Mouse (Mus musculus) ES-E14 (cell line): ENCODE data around the gene Foxp1. TPM values are rescaled to one million over a fixed set of nuclear protein-coding genes. Genes with fewer than 3 reads are reported as not detected.

Experiments
- DNase-seq: peaks from one replicate; pipeline ENCODE4 v3.0.0-alpha.2; 2013; ENCODE audit warnings: low read depth, low spot score
- H3K27ac ChIP-seq: 2 replicates; pipeline ENCODE4 v1.5.1; 2012; ENCODE audit warnings: low read depth, mild to moderate bottlenecking, low read length, moderate library complexity, mixed read lengths; ENCODE audit not compliant: poor library complexity, insufficient read depth, severe bottlenecking
- H3K36me3 ChIP-seq: 2 replicates; pipeline ENCODE4 v1.6.1; 2012; ENCODE audit warnings: mild to moderate bottlenecking, low read length, moderate library complexity, mixed read lengths; ENCODE audit not compliant: control insufficient read depth, poor library complexity, insufficient read depth, severe bottlenecking
- H3K4me1 ChIP-seq, 2 experiments: fragments of 150-350 bp in 1 of 2; sonication (generic) in 1 of 2; 2 replicates each; pipeline ENCODE4 v1.6.1; 2012; ENCODE audit warnings: low read length in 2 of 2, mild to moderate bottlenecking in 1 of 2, mixed read lengths in 1 of 2; ENCODE audit not compliant: control insufficient read depth in 2 of 2, insufficient read depth in 2 of 2, poor library complexity in 1 of 2
- H3K4me3 ChIP-seq, 2 experiments: fragments of 150-350 bp in 1 of 2; sonication (generic) in 1 of 2; 2 replicates each; pipeline ENCODE4 v1.5.1; 2012; ENCODE audit warnings: low read length in 2 of 2, low read depth in 1 of 2, mild to moderate bottlenecking in 1 of 2, mixed read lengths in 1 of 2; ENCODE audit not compliant: insufficient read depth in 1 of 2, poor library complexity in 1 of 2, severe bottlenecking in 1 of 2
- H3K9ac ChIP-seq: 2 replicates; pipeline ENCODE4 v1.6.1; 2012; ENCODE audit warnings: low read depth, mild to moderate bottlenecking, low read length, mixed read lengths; ENCODE audit not compliant: poor library complexity, insufficient read depth, severe bottlenecking
- H3K9me3 ChIP-seq: fragments of 150-350 bp; sonication (generic); 2 replicates; pipeline ENCODE4 v1.6.1; 2012; ENCODE audit warnings: low read depth, mild to moderate bottlenecking, low read length; ENCODE audit not compliant: control insufficient read depth, insufficient read depth
- CHD2 ChIP-seq: IDR thresholded peaks from 2 replicates; pipeline ENCODE4 v1.6.1; 2014; ENCODE audit warnings: mild to moderate bottlenecking, low read depth, low read length, inconsistent platforms
- HCFC1 ChIP-seq: IDR thresholded peaks from 2 replicates; pipeline ENCODE4 v1.6.1; 2012; ENCODE audit warnings: low read length, inconsistent platforms, borderline replicate concordance; ENCODE audit not compliant: insufficient read depth
- MAFK ChIP-seq: IDR thresholded peaks from 2 replicates; pipeline ENCODE4 v1.6.1; 2014; ENCODE audit warnings: mild to moderate bottlenecking, low read depth, low read length, inconsistent platforms; ENCODE audit not compliant: insufficient read depth
- ZC3H11A ChIP-seq: IDR thresholded peaks from 2 replicates; pipeline ENCODE4 v1.6.1; 2012; ENCODE audit warnings: low read depth, mild to moderate bottlenecking, inconsistent platforms, low read length, borderline replicate concordance
- ZNF384 ChIP-seq: IDR thresholded peaks from 2 replicates; pipeline ENCODE4 v1.6.1; 2012; ENCODE audit warnings: low read depth, low read length, inconsistent platforms
- in situ Hi-C, 2 experiments: fragments of 600-800 bp; cut with MboI; formaldehyde crosslinking; loops; one replicate each; pipeline ENCODE4 v1.15.1; 2025; ENCODE audit warnings: low sequenced_read_pairs in 2 of 2, inconsistent platforms in 1 of 2; ENCODE audit not compliant: unreplicated experiment in 2 of 2
- total RNA-seq: library from RNA; depleted of rRNA; stranded (reverse); fragments of 300-350 nt; gene quantifications from 2 replicates; pipeline ENCODE4 v1.2.3, GENCODE M21; 2012

Foxp1 gene
- total RNA-seq, 1 experiment = 70.0 TPM

DNA sequence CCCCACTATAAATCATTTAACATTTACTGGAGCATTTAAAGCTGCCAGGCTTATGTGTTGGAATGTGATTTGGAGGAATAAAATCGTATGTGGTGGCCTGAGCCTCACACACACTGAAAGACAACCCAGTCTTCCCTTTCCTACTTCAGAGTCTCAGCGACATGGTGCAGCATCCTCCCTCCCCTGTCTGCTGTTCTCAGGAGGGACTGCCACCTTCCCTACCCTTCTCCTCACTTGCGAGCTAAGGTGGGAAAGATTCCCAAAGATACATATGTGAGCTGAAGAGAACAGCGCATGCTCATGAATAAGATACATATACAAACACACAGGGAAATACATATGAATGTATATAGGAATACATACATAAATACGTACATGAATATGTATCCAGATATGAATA lies 189.4 kb downstream of the Foxp1 start:
- H3K27ac ChIP-seq = no peak overlapping the region

DNA sequence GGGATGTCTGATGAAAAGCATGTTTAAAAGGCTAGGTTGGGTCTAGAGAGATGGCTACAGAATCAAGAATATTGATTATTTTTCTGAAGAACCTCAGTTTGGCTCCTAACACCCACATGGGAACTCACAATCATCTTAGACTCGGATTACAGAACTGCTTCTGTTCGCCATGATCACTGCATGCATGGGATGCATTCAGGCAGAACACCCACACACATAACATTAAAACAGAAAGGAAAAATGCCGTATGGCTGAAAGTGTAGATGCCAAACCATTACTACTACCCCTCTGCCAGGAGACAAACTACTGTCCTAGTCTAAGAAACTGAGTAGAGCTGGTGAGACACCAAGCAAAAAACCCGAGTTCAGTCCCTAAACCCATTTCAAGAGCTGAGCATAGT lies 192.4 kb downstream of the Foxp1 start:
- in situ Hi-C loops = no loop called here
- DNase-seq = no peak
- Histone ChIP-seq H3K4me1 (no peaks in the 10 kb centered on the region), H3K9me3 (no peaks in the 10 kb centered on the region), H3K27ac (no peak overlapping the region), H3K9ac (no peak overlapping the region), H3K36me3 (no peaks in the 10 kb centered on the region), H3K4me3 (no peak overlapping the region)
- no peak for TF ChIP-seq ZC3H11A
- no peak for TF ChIP-seq CHD2
- no peak for TF ChIP-seq MAFK
- no peak for TF ChIP-seq HCFC1
- no peak for TF ChIP-seq ZNF384

More for the DNA sequence above, 189.4 kb downstream of the Foxp1 start:
- Histone ChIP-seq H3K36me3 (no peaks in the 10 kb centered on the region), H3K4me1 (no peaks in the 10 kb centered on the region), H3K9me3 (no peaks in the 10 kb centered on the region), H3K4me3 (no peak overlapping the region), H3K9ac (no peak overlapping the region)
- TF ChIP-seq ZC3H11A = no peak
- TF ChIP-seq CHD2 = no peak
- no peak for TF ChIP-seq HCFC1
- TF ChIP-seq MAFK = no peak
- no peak for TF ChIP-seq ZNF384
- in situ Hi-C loops = no loop called here
- DNase-seq = no peak

DNA sequence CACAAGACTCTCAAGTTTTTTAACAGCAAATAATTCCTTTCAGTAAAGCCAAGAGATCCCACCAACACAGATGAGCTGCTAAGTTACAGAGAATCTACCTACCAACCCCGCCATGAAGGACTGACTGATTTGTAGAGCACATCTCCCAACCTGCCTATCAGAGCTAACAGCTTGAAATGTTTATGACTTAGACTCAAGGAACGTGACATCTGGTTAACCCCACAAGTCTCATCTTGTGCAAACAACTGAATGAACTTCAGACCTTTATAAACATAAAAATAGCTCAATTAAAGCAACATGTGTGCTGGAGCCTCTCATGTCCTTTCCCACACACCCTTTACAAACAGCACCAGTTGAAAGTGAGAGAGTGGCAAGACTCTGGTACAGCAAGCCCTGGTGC lies 193.9 kb downstream of the Foxp1 start:
- in situ Hi-C loops = no loop called here
- H3K36me3 ChIP-seq = no peaks in the 10 kb centered on the region
- no peak for DNase-seq
- no peaks in the 10 kb centered on the region for H3K9me3 ChIP-seq
- H3K27ac ChIP-seq = no peak overlapping the region
- H3K9ac ChIP-seq = no peak overlapping the region
- H3K4me1 ChIP-seq = no peaks in the 10 kb centered on the region
- TF ChIP-seq CHD2 (no peak), ZNF384 (no peak), ZC3H11A (no peak), MAFK (no peak), HCFC1 (no peak)
- no peak overlapping the region for H3K4me3 ChIP-seq

DNA sequence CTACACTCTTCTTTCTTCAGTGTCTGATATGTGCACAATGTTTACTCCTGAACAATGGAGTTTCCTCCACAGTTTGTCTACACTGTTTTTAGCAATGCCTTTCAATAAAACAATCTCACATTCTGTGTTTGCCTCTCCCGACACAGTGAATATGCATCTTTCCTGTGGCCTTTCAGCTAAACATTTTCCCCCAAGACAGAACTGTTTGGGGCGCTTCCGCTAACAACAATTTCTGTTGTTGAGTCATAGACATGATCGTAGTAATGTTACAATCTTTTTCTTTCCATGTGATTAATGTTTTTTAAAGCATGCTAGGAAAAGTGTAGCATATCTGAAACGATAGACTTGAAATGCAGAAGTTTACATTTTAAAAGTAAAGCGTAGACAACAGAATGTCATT lies 194.4 kb downstream of the Foxp1 start:
- no peaks in the 10 kb centered on the region for H3K36me3 ChIP-seq
- H3K4me1 ChIP-seq = no peaks in the 10 kb centered on the region
- DNase-seq = no peak
- no peak overlapping the region for H3K4me3 ChIP-seq
- H3K27ac ChIP-seq = no peak overlapping the region
- H3K9me3 ChIP-seq = no peaks in the 10 kb centered on the region
- in situ Hi-C loops = no loop called here
- no peak for TF ChIP-seq ZNF384
- no peak for TF ChIP-seq CHD2
- TF ChIP-seq MAFK = no peak
- TF ChIP-seq HCFC1 = no peak
- no peak for TF ChIP-seq ZC3H11A
- H3K9ac ChIP-seq = no peak overlapping the region

DNA sequence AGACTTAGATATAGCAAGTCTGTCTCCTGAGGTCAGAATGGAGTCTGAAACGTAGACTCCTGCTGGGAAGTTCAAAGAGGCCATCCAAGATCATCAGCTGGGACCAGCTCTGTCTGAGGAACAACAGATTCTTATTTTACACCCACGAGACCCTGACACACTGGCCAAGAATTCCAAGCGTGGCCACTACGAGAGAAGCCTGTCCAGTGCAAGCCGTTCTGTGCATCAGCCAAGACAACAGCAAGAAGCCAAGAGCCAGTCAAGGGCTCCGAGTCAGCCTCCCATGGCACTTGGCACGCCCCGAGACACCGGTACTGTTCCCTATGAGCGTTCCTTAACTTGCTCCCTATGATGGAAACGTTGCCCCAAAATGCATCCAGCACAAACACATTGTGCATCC lies 194.8 kb downstream of the Foxp1 start:
- Histone ChIP-seq H3K27ac (no peak overlapping the region), H3K4me1 (no peaks in the 10 kb centered on the region), H3K9ac (no peak overlapping the region), H3K36me3 (no peaks in the 10 kb centered on the region), H3K4me3 (no peak overlapping the region), H3K9me3 (no peaks in the 10 kb centered on the region)
- TF ChIP-seq HCFC1 (no peak), MAFK (no peak), CHD2 (no peak), ZC3H11A (no peak), ZNF384 (no peak)
- in situ Hi-C loops = no loop called here
- DNase-seq = no peak
